Mouse (Mus musculus) cerebellum, adult 2 months (tissue): ENCODE measurements around the gene Cilp.

Experiments used
- CTCF ChIP-seq: fragments of 200-500 bp; IDR thresholded peaks from 2 replicates; pipeline ENCODE4 v1.5.1; 2011; ENCODE audit warnings: low read depth, mild to moderate bottlenecking, control low read depth, low read length, moderate library complexity, borderline replicate concordance; ENCODE audit not compliant: insufficient read depth
- POLR2A ChIP-seq: fragments of 200-500 bp; IDR thresholded peaks from 2 replicates; pipeline ENCODE4 v1.6.1; 2011; ENCODE audit warnings: low read length, control low read depth, borderline replicate concordance; ENCODE audit not compliant: insufficient read depth

GRCm38 (mm10) chr9:65239731-65240130 is 25.2 kb upstream of the Cilp start:
- no peak for TF ChIP-seq CTCF
- no peak for TF ChIP-seq POLR2A
